Mouse (Mus musculus) testis, adult 2 months (tissue): ENCODE data around the gene Sf3b2.
"Not testable (repeated sequence)": the region's sequence is repeated elsewhere in the genome, so short reads cannot be mapped to it uniquely, and the experiment has no call there.

Experiments
- CTCF ChIP-seq: fragments of 200-500 bp; IDR thresholded peaks from 2 replicates; pipeline ENCODE4 v1.5.1; 2012; ENCODE audit warnings: low read depth, mild to moderate bottlenecking, inconsistent platforms, low read length, moderate library complexity; ENCODE audit not compliant: control insufficient read depth, insufficient read depth, insufficient replicate concordance
- POLR2A ChIP-seq: fragments of 200-500 bp; IDR thresholded peaks from 2 replicates; pipeline ENCODE4 v1.6.1; 2012; ENCODE audit warnings: low read depth, mild to moderate bottlenecking, inconsistent platforms, low read length, moderate library complexity; ENCODE audit not compliant: control insufficient read depth

- TF ChIP-seq CTCF, POLR2A: not testable (repeated sequence)
These were observed 58.3 kb downstream of the Sf3b2 start for GRCm38 (mm10) chr19:5236981-5237380.
